In genomic region chr11:8530036-8530435, GRCm38 (mm10) we compare ENCODE assay signal across 14 mouse cellular contexts.
"Had no signal": no experiment of that assay in that cellular context is flagged by ENCODE, and none has a peak within 500 bp of the region (broad histone marks: within the 10 kb centered on the region; RNA-seq: fewer than 3 reads in every experiment).

No protein-coding gene starts in this region.

- H3K27me3 ChIP-seq: lung, embryonic 15.5 days; midbrain, embryonic 13.5 days; midbrain, embryonic 15.5 days; neural tube, embryonic 12.5 days had no signal

- H3K36me3 ChIP-seq: midbrain, embryonic 13.5 days; midbrain, embryonic 15.5 days; neural tube, embryonic 12.5 days had no signal

- H3K4me1 ChIP-seq: megakaryocyte, embryonic 14.5 days had no signal

- H3K4me3 ChIP-seq: lung, embryonic 15.5 days; megakaryocyte, embryonic 14.5 days; midbrain, embryonic 13.5 days; midbrain, embryonic 15.5 days; neural tube, embryonic 12.5 days had no signal

- DNase-seq: liver, postnatal 0 days; lung, adult 2 months; lung, postnatal 14 days; lung, postnatal 36 days; right cerebral cortex, postnatal 14 days; thymus, adult 18-20 months; thymus, postnatal 14 days; thymus, postnatal 36 days had no signal

- H3K27ac ChIP-seq: lung, embryonic 15.5 days; macrophage; midbrain, embryonic 13.5 days; midbrain, embryonic 15.5 days; neural tube, embryonic 12.5 days had no signal
